Mouse (Mus musculus) embryonic facial prominence, embryonic 12.5 days (tissue): ENCODE results near the gene Olfr1122. TPM values are rescaled to one million over a fixed set of nuclear protein-coding genes. Genes with fewer than 3 reads are reported as not detected.
"Not testable (repeated sequence)": the region's sequence is repeated elsewhere in the genome, so short reads cannot be mapped to it uniquely, and the experiment has no call there.

Experiments
- ATAC-seq: fragments of 200-750 bp; cut with Nextera tagmentation; 2 replicates; pipeline ENCODE4 v1.8.0; 2017; ENCODE audit not compliant: insufficient number of reproducible peaks, insufficient read depth, low FRiP score, low TSS enrichment
- H3K27ac ChIP-seq: fragments of 300-500 bp; sonication (generic); 2 replicates; pipeline ENCODE4 v1.5.1; 2016; ENCODE audit warnings: mild to moderate bottlenecking
- H3K27me3 ChIP-seq: fragments of 300-500 bp; sonication (generic); 2 replicates; pipeline ENCODE4 v1.6.1; 2016; ENCODE audit warnings: mild to moderate bottlenecking, moderate library complexity
- H3K36me3 ChIP-seq: fragments of 300-500 bp; sonication (generic); 2 replicates; pipeline ENCODE4 v1.6.1; 2016; ENCODE audit warnings: mild to moderate bottlenecking
- H3K4me1 ChIP-seq: fragments of 300-500 bp; sonication (generic); 2 replicates; pipeline ENCODE4 v1.6.1; 2016
- H3K4me2 ChIP-seq: fragments of 300-500 bp; sonication (generic); replicated peaks from 2 replicates; pipeline ENCODE4 v1.6.1; 2016; ENCODE audit warnings: mild to moderate bottlenecking, moderate library complexity
- H3K4me3 ChIP-seq: fragments of 300-500 bp; sonication (generic); 2 replicates; pipeline ENCODE4 v1.5.1; 2016; ENCODE audit warnings: mild to moderate bottlenecking
- H3K9ac ChIP-seq: fragments of 300-500 bp; sonication (generic); 2 replicates; pipeline ENCODE4 v1.6.1; 2016; ENCODE audit warnings: mild to moderate bottlenecking, moderate library complexity
- H3K9me3 ChIP-seq: fragments of 300-500 bp; sonication (generic); 2 replicates; pipeline ENCODE4 v1.6.1; 2016; ENCODE audit warnings: mild to moderate bottlenecking, moderate library complexity
- WGBS: fragments of 180-500 bp; shearing (Covaris S2); methylation state at CpG from one replicate; pipeline ENCODE4 v1.1.7; 2016; 5-methylcytosine and 5-hydroxymethylcytosine counted together
- polyA plus RNA-seq: library from polyadenylated mRNA; unstranded; fragments of >200 nt; fragmentation: Nextera tagmentation; extraction: Ambion mirVana; gene quantifications from 2 replicates; pipeline ENCODE4 v1.2.1, GENCODE M21; 2016

The Olfr1122 gene
- polyA plus RNA-seq = not detected in 2 replicates

- 77% methylated on average over 2 of the region's 2 CpGs for WGBS
- H3K4me3 ChIP-seq = no peak within 1 kb of the TSS
- no peaks in the 10 kb centered on the region for H3K36me3 ChIP-seq
- no peak within 1 kb of the TSS for H3K9ac ChIP-seq
- no peaks in the 10 kb centered on the region for H3K9me3 ChIP-seq
- ATAC-seq = no peak
- no peak within 1 kb of the TSS for H3K27ac ChIP-seq
- H3K4me1 ChIP-seq = no peaks in the 10 kb centered on the region
- H3K27me3 ChIP-seq = no peaks in the 10 kb centered on the region
- no peak within 1 kb of the TSS for H3K4me2 ChIP-seq
Measured at GRCm38 (mm10) chr2:87385549-87385948, at the start of gene Olfr1122. Gene Olfr1122 (plus strand): TSS chr2:87385849.

GRCm38 (mm10) chr2:87354515-87354914 lies 31.1 kb upstream of the Olfr1122 start, which contains the start of gene Olfr1120:
Gene Olfr1120 (plus strand): TSS chr2:87354815.
- Histone ChIP-seq H3K4me3 (no peak within 1 kb of the TSS), H3K4me2 (no peak within 1 kb of the TSS), H3K4me1 (no peaks in the 10 kb centered on the region), H3K36me3 (no peaks in the 10 kb centered on the region), H3K9me3 (no peaks in the 10 kb centered on the region), H3K27ac (no peak within 1 kb of the TSS), H3K9ac (no peak within 1 kb of the TSS), H3K27me3 (no peaks in the 10 kb centered on the region)
- ATAC-seq = no peak
- 57% methylated on average over 2 of the region's 2 CpGs for WGBS

- not testable (repeated sequence) for H3K9ac ChIP-seq, H3K9me3 ChIP-seq, H3K27me3 ChIP-seq, H3K4me2 ChIP-seq, H3K4me3 ChIP-seq, ATAC-seq, H3K4me1 ChIP-seq, H3K27ac ChIP-seq, H3K36me3 ChIP-seq
- 97% methylated on average over 2 of the region's 2 CpGs for WGBS
Measured at GRCm38 (mm10) chr2:87360121-87360520, 25.5 kb upstream of the Olfr1122 start.

GRCm38 (mm10) chr2:87369595-87369994 lies 16.1 kb upstream of the Olfr1122 start, which contains the start of gene Olfr1121:
Gene Olfr1121 (plus strand): TSS chr2:87369895.
- no peak within 1 kb of the TSS for H3K27ac ChIP-seq
- H3K36me3 ChIP-seq = no peaks in the 10 kb centered on the region
- no peak for ATAC-seq
- H3K9ac ChIP-seq = no peak within 1 kb of the TSS
- H3K4me2 ChIP-seq = no peak within 1 kb of the TSS
- H3K9me3 ChIP-seq = no peaks in the 10 kb centered on the region
- WGBS = 37% methylated on average over 1 of the region's 1 CpGs
- H3K27me3 ChIP-seq = no peaks in the 10 kb centered on the region
- H3K4me3 ChIP-seq = no peak within 1 kb of the TSS
- no peaks in the 10 kb centered on the region for H3K4me1 ChIP-seq

- Histone ChIP-seq H3K4me1 (no peaks in the 10 kb centered on the region), H3K9ac (no peak overlapping the region), H3K9me3 (no peaks in the 10 kb centered on the region), H3K4me3 (no peak overlapping the region), H3K27me3 (no peaks in the 10 kb centered on the region), H3K27ac (no peak overlapping the region), H3K36me3 (no peaks in the 10 kb centered on the region), H3K4me2 (no peak overlapping the region)
- WGBS = 88% methylated on average over 4 of the region's 4 CpGs
- no peak for ATAC-seq
Measured at GRCm38 (mm10) chr2:87371726-87372125, 13.9 kb upstream of the Olfr1122 start.

GRCm38 (mm10) chr2:87383935-87384334 lies 1.7 kb upstream of the Olfr1122 start:
- no peak overlapping the region for H3K9ac ChIP-seq
- no peaks in the 10 kb centered on the region for H3K4me1 ChIP-seq
- H3K4me3 ChIP-seq = no peak overlapping the region
- no peak for ATAC-seq
- no peaks in the 10 kb centered on the region for H3K36me3 ChIP-seq
- WGBS = 87% methylated on average over 2 of the region's 2 CpGs
- no peaks in the 10 kb centered on the region for H3K27me3 ChIP-seq
- no peak overlapping the region for H3K27ac ChIP-seq
- no peak overlapping the region for H3K4me2 ChIP-seq
- no peaks in the 10 kb centered on the region for H3K9me3 ChIP-seq

GRCm38 (mm10) chr2:87393605-87394004 lies 8.0 kb downstream of the Olfr1122 start:
- not testable (repeated sequence) for ATAC-seq, H3K4me2 ChIP-seq, H3K9me3 ChIP-seq, H3K36me3 ChIP-seq, H3K4me1 ChIP-seq, H3K9ac ChIP-seq, H3K27ac ChIP-seq, H3K27me3 ChIP-seq, H3K4me3 ChIP-seq
- 85% methylated on average over 5 of the region's 5 CpGs for WGBS

GRCm38 (mm10) chr2:87394686-87395085 lies 9.0 kb downstream of the Olfr1122 start:
- not testable (repeated sequence) for H3K9ac ChIP-seq, H3K9me3 ChIP-seq, H3K27ac ChIP-seq, H3K4me3 ChIP-seq, H3K4me2 ChIP-seq, ATAC-seq, H3K36me3 ChIP-seq, H3K27me3 ChIP-seq, H3K4me1 ChIP-seq
- 82% methylated on average over 7 of the region's 7 CpGs for WGBS

GRCm38 (mm10) chr2:87416335-87416734 lies 30.7 kb downstream of the Olfr1122 start, which contains the start of gene Olfr1123:
Gene Olfr1123 (plus strand): TSS chr2:87416635.
- no peaks in the 10 kb centered on the region for H3K9me3 ChIP-seq
- H3K9ac ChIP-seq = no peak within 1 kb of the TSS
- H3K36me3 ChIP-seq = no peaks in the 10 kb centered on the region
- no peaks in the 10 kb centered on the region for H3K27me3 ChIP-seq
- no peak for ATAC-seq
- no peak within 1 kb of the TSS for H3K27ac ChIP-seq
- 92% methylated on average over 1 of the region's 1 CpGs for WGBS
- no peaks in the 10 kb centered on the region for H3K4me1 ChIP-seq
- H3K4me3 ChIP-seq = no peak within 1 kb of the TSS
- no peak within 1 kb of the TSS for H3K4me2 ChIP-seq

GRCm38 (mm10) chr2:87429975-87430374 lies 44.3 kb downstream of the Olfr1122 start, which contains the start of gene Olfr1124:
Gene Olfr1124 (plus strand): TSS chr2:87430275.
- no peaks in the 10 kb centered on the region for H3K4me1 ChIP-seq
- H3K27ac ChIP-seq = no peak within 1 kb of the TSS

GRCm38 (mm10) chr2:87437731-87438130 lies 52.1 kb downstream of the Olfr1122 start:
- H3K4me2 ChIP-seq = no peak overlapping the region
- 91% methylated on average over 16 of the region's 16 CpGs for WGBS
- H3K27me3 ChIP-seq = no peaks in the 10 kb centered on the region
- no peaks in the 10 kb centered on the region for H3K4me1 ChIP-seq
- no peak overlapping the region for H3K9ac ChIP-seq
- no peak overlapping the region for H3K4me3 ChIP-seq
- no peaks in the 10 kb centered on the region for H3K36me3 ChIP-seq
- H3K9me3 ChIP-seq = no peaks in the 10 kb centered on the region
- H3K27ac ChIP-seq = no peak overlapping the region
- no peak for ATAC-seq

More at GRCm38 (mm10) chr2:87429975-87430374, 44.3 kb downstream of the Olfr1122 start, which contains the start of gene Olfr1124:
- Histone ChIP-seq H3K9ac (no peak within 1 kb of the TSS), H3K9me3 (no peaks in the 10 kb centered on the region), H3K36me3 (no peaks in the 10 kb centered on the region), H3K27me3 (no peaks in the 10 kb centered on the region), H3K4me3 (no peak within 1 kb of the TSS), H3K4me2 (no peak within 1 kb of the TSS)
- 92% methylated on average over 1 of the region's 1 CpGs for WGBS
- no peak for ATAC-seq
